Mouse (Mus musculus) cortical plate, adult 2 months (tissue): ENCODE measurements around the gene Loxl3.

Experiments used
- CTCF ChIP-seq: fragments of 200-500 bp; IDR thresholded peaks from 2 replicates; pipeline ENCODE4 v1.5.1; 2011; ENCODE audit warnings: mild to moderate bottlenecking, control low read depth, low read length; ENCODE audit not compliant: insufficient read depth; ENCODE audit errors: extremely low read depth
- POLR2A ChIP-seq: fragments of 200-500 bp; IDR thresholded peaks from 2 replicates; pipeline ENCODE4 v1.6.1; 2011; ENCODE audit warnings: mild to moderate bottlenecking, low read length, control low read depth; ENCODE audit not compliant: insufficient read depth; ENCODE audit errors: extremely low read depth

DNA sequence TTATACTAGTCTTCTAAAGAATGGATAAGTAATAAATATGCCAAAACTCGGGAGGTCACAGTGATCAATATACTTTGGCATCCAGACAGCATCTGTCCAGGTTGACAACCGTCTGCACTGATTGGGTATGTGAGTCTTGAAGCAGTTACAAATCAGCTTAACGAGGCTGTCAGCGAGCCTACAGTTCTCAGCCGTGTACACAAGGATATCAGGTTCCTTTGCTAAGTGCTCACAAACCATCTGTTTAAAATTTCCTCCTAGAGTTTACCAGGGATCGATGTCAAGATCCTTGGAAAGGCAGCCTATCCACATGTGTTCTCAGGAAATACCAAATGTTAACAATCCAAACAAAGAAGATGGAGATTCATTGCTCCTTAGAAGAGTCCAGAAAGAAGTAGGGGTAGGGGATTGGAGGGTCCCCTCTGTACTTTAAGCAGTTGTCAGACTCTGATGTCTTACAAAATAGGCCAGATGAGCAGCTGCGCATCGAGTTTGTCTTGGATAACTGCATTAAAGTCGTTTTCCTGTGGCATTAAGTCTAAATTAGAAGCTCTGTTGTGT is 46.5 kb upstream of the Loxl3 start:
- no peak for TF ChIP-seq CTCF
- TF ChIP-seq POLR2A = no peak
